Mouse (Mus musculus) C2C12 (cell line): ENCODE measurements around the gene Naxd.

Experiments used
- CEBPB ChIP-seq: IDR thresholded peaks from one replicate; pipeline ENCODE4 v1.6.1; 2011; ENCODE audit warnings: low read depth, mild to moderate bottlenecking, control low read depth, moderate library complexity
- CTCF ChIP-seq: IDR thresholded peaks from one replicate; pipeline ENCODE4 v1.5.1; 2011; ENCODE audit not compliant: control insufficient read depth, insufficient read depth, insufficient read length
- MYOG ChIP-seq: IDR thresholded peaks from one replicate; pipeline ENCODE4 v1.6.1; 2011; ENCODE audit not compliant: control insufficient read depth, insufficient read length; ENCODE audit errors: extremely low read depth
- USF1 ChIP-seq: IDR thresholded peaks from one replicate; pipeline ENCODE4 v1.6.1; 2011; ENCODE audit warnings: low read depth, mild to moderate bottlenecking, control low read depth, moderate library complexity

- no peak for TF ChIP-seq CTCF
- no peak for TF ChIP-seq MYOG
- no peak for TF ChIP-seq CEBPB
- no peak for TF ChIP-seq USF1
Observed at GRCm38 (mm10) chr8:11542031-11542430, 44.7 kb downstream of the Naxd start.
